Mouse (Mus musculus): ENCODE results near the gene Gm20518.

- TF ChIP-seq CTCF (IDR thresholded peaks at IDR 0.05; ENCODE audit: extremely low read depth, insufficient read length, insufficient replicate concordance, low read depth, low read length) = no peak
- TF ChIP-seq POLR2A (IDR thresholded peaks at IDR 0.05; ENCODE audit: low read depth, low read length) = no peak
Observed at GRCm38 (mm10) chr16:17838051-17838450, 53.4 kb downstream of the Gm20518 start, which contains the start of gene Car15.
